Mouse (Mus musculus): ENCODE results near the gene Rab20. TPM values are rescaled to one million over a fixed set of nuclear protein-coding genes. Genes with fewer than 3 reads are reported as not detected.

Gene Rab20
- polyA plus RNA-seq, 1 experiment from 2014 or later, result 9.6 TPM

- ATAC-seq (ENCODE audit: low FRiP score, low TSS enrichment), result no peak
- Histone ChIP-seq H3K4me3 (ENCODE audit: low read depth, low read length) (no peak overlapping the region), H3K9ac (ENCODE audit: low read length) (no peak overlapping the region), H3K27ac (replicated peaks) (no peak overlapping the region), H3K9me3 (ENCODE audit: control insufficient read depth, low read length) (no peaks in the 10 kb centered on the region), H3K27me3 (ENCODE audit: control insufficient read depth, insufficient read depth, low read length) (no peaks in the 10 kb centered on the region), H3K36me3 (ENCODE audit: control insufficient read depth, insufficient read depth, low read length) (no peaks in the 10 kb centered on the region), H3K4me1 (replicated peaks; ENCODE audit: control insufficient read depth, insufficient read depth) (no peaks in the 10 kb centered on the region; the same call in 1 of the 2 replicates), H3K4me2 (replicated peaks; ENCODE audit: low read depth) (no peak overlapping the region)
- 91% methylated on average over 2 of the region's 2 CpGs for WGBS
- no peak for DNase-seq (ENCODE audit: low spot score)
- TF ChIP-seq CTCF (IDR thresholded peaks at IDR 0.05; ENCODE audit: low read depth), result no peak
- no peak for TF ChIP-seq EP300 (optimal IDR thresholded peaks at IDR 0.05)
Observed at GRCm38 (mm10) chr8:11463541-11463888, 15.0 kb downstream of the Rab20 start.

GRCm38 (mm10) chr8:11462641-11463040 is 15.9 kb downstream of the Rab20 start:
- no peak overlapping the region for H3K4me3 ChIP-seq (ENCODE audit: low read depth, low read length)
- H3K4me1 ChIP-seq (replicated peaks; ENCODE audit: control insufficient read depth, insufficient read depth), result no peaks in the 10 kb centered on the region; the same call in 1 of the 2 replicates
- no peaks in the 10 kb centered on the region for H3K27me3 ChIP-seq (ENCODE audit: control insufficient read depth, insufficient read depth, low read length)
- TF ChIP-seq CTCF (IDR thresholded peaks at IDR 0.05; ENCODE audit: low read depth) (no peak), EP300 (optimal IDR thresholded peaks at IDR 0.05) (no peak)
- H3K27ac ChIP-seq (replicated peaks), result no peak overlapping the region
- H3K9me3 ChIP-seq (ENCODE audit: control insufficient read depth, low read length), result no peaks in the 10 kb centered on the region
- ATAC-seq (ENCODE audit: low FRiP score, low TSS enrichment) (no peak), DNase-seq (ENCODE audit: low spot score) (no peak)
- no peak overlapping the region for H3K4me2 ChIP-seq (replicated peaks; ENCODE audit: low read depth)
- 95% methylated on average over 4 of the region's 4 CpGs for WGBS
- H3K36me3 ChIP-seq (ENCODE audit: control insufficient read depth, insufficient read depth, low read length), result no peaks in the 10 kb centered on the region
- H3K9ac ChIP-seq (ENCODE audit: low read length), result no peak overlapping the region

- no peaks in the 10 kb centered on the region for H3K36me3 ChIP-seq (ENCODE audit: control insufficient read depth, insufficient read depth, low read length)
- no peak for ATAC-seq (ENCODE audit: low FRiP score, low TSS enrichment)
- H3K27ac ChIP-seq (replicated peaks), result no peak overlapping the region
- H3K4me1 ChIP-seq (replicated peaks; ENCODE audit: control insufficient read depth, insufficient read depth), result no peaks in the 10 kb centered on the region; the same call in 1 of the 2 replicates
- H3K27me3 ChIP-seq (ENCODE audit: control insufficient read depth, insufficient read depth, low read length), result no peaks in the 10 kb centered on the region
- no peak for TF ChIP-seq CTCF (IDR thresholded peaks at IDR 0.05; ENCODE audit: low read depth)
- TF ChIP-seq EP300 (optimal IDR thresholded peaks at IDR 0.05), result no peak
- no peak overlapping the region for H3K4me3 ChIP-seq (ENCODE audit: low read depth, low read length)
- 42% methylated on average over 2 of the region's 2 CpGs for WGBS
- no peaks in the 10 kb centered on the region for H3K9me3 ChIP-seq (ENCODE audit: control insufficient read depth, low read length)
- no peak overlapping the region for H3K9ac ChIP-seq (ENCODE audit: low read length)
- no peak overlapping the region for H3K4me2 ChIP-seq (replicated peaks; ENCODE audit: low read depth)
- no peak for DNase-seq (ENCODE audit: low spot score)
Observed at GRCm38 (mm10) chr8:11461847-11462246, 16.7 kb downstream of the Rab20 start.

GRCm38 (mm10) chr8:11460934-11461333 is 17.6 kb downstream of the Rab20 start:
- Histone ChIP-seq H3K4me3 (ENCODE audit: low read depth, low read length) (no peak overlapping the region), H3K9ac (ENCODE audit: low read length) (no peak overlapping the region), H3K9me3 (ENCODE audit: control insufficient read depth, low read length) (no peaks in the 10 kb centered on the region), H3K27me3 (ENCODE audit: control insufficient read depth, insufficient read depth, low read length) (no peaks in the 10 kb centered on the region), H3K4me2 (replicated peaks; ENCODE audit: low read depth) (no peak overlapping the region), H3K36me3 (ENCODE audit: control insufficient read depth, insufficient read depth, low read length) (no peaks in the 10 kb centered on the region), H3K4me1 (replicated peaks; ENCODE audit: control insufficient read depth, insufficient read depth) (no peaks in the 10 kb centered on the region; the same call in 1 of the 2 replicates), H3K27ac (replicated peaks) (no peak overlapping the region)
- ATAC-seq (ENCODE audit: low FRiP score, low TSS enrichment) (no peak), DNase-seq (ENCODE audit: low spot score) (no peak)
- 36% methylated on average over 2 of the region's 2 CpGs for WGBS
- TF ChIP-seq CTCF (IDR thresholded peaks at IDR 0.05; ENCODE audit: low read depth) (no peak), EP300 (optimal IDR thresholded peaks at IDR 0.05) (no peak)

GRCm38 (mm10) chr8:11459016-11459415 is 19.5 kb downstream of the Rab20 start:
- Histone ChIP-seq H3K9ac (ENCODE audit: low read length) (no peak overlapping the region), H3K4me3 (ENCODE audit: low read depth, low read length) (no peak overlapping the region), H3K27me3 (ENCODE audit: control insufficient read depth, insufficient read depth, low read length) (no peaks in the 10 kb centered on the region), H3K36me3 (ENCODE audit: control insufficient read depth, insufficient read depth, low read length) (no peaks in the 10 kb centered on the region), H3K4me2 (replicated peaks; ENCODE audit: low read depth) (no peak overlapping the region), H3K9me3 (ENCODE audit: control insufficient read depth, low read length) (no peaks in the 10 kb centered on the region), H3K27ac (replicated peaks) (0 out of 2 replicates have a peak overlapping the region, but pooled peaks have one; percentile 36), H3K4me1 (replicated peaks; ENCODE audit: control insufficient read depth, insufficient read depth) (no peaks in the 10 kb centered on the region)
- TF ChIP-seq CTCF (IDR thresholded peaks at IDR 0.05; ENCODE audit: low read depth) (no peak), EP300 (optimal IDR thresholded peaks at IDR 0.05) (no peak)
- WGBS, result 11% methylated on average over 5 of the region's 5 CpGs
- ATAC-seq (ENCODE audit: low FRiP score, low TSS enrichment) (peak; percentile 74), DNase-seq (ENCODE audit: low spot score) (peak; percentile 39)

GRCm38 (mm10) chr8:11457981-11458836 is 20.3 kb downstream of the Rab20 start:
- no peaks in the 10 kb centered on the region for H3K27me3 ChIP-seq (ENCODE audit: control insufficient read depth, insufficient read depth, low read length)
- H3K4me3 ChIP-seq (ENCODE audit: low read depth, low read length), result no peak overlapping the region
- H3K9ac ChIP-seq (ENCODE audit: low read length), result no peak overlapping the region
- peak; percentile 44 for ATAC-seq (ENCODE audit: low FRiP score, low TSS enrichment)
- no peak for DNase-seq (ENCODE audit: low spot score)
- no peaks in the 10 kb centered on the region for H3K36me3 ChIP-seq (ENCODE audit: control insufficient read depth, insufficient read depth, low read length)
- no peaks in the 10 kb centered on the region for H3K4me1 ChIP-seq (replicated peaks; ENCODE audit: control insufficient read depth, insufficient read depth)
- H3K27ac ChIP-seq (replicated peaks), result peak overlapping the region; percentile 36
- TF ChIP-seq EP300 (optimal IDR thresholded peaks at IDR 0.05), result no peak
- TF ChIP-seq CTCF (IDR thresholded peaks at IDR 0.05; ENCODE audit: low read depth), result no peak
- no peak overlapping the region for H3K4me2 ChIP-seq (replicated peaks; ENCODE audit: low read depth)
- 26% methylated on average over 11 of the region's 12 CpGs for WGBS
- no peaks in the 10 kb centered on the region for H3K9me3 ChIP-seq (ENCODE audit: control insufficient read depth, low read length)
